Mouse (Mus musculus) adipocyte (in vitro differentiated cells): Measurements from ENCODE around the gene Map2.

Source experiments
- DNase-seq: peaks from one replicate; pipeline ENCODE4 v3.0.0-alpha.2; 2016; ENCODE audit warnings: low spot score

The Map2 gene

DNA sequence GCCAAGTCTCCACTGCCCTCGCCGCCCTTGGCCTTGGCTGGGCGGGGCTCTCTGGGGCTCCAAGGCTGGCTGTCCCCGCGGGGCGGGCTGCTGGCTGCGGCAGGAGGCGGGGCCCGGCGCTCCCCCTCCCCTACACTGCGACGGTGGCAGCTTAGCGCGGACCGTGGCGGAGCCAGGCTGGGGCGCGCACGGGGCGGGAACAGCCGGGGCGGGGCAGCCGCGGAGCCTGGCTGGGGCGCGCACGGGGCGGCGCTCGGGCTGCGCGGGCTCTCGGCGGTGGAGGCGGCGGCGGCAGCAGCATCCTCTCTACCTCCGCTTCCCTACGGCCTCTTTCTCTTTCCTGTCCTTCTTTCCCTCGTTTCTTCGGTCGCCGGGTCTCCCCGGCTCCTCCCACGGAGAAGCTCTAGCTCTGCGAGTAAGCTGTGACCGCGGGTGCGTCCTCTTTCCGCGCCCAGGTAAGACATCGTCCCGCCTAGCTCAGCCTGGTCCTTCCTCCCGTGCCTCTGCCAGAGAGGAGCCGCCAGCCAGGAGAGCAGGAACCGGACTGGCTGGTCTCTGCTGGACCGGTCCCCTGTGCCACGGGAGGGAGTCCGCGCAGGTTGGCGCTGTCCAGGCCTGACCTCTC, at the start of gene Map2:
Map2 (plus strand) TSS at position 233 of the 625 bp plus-strand sequence.
- peak; percentile 16 for DNase-seq

DNA sequence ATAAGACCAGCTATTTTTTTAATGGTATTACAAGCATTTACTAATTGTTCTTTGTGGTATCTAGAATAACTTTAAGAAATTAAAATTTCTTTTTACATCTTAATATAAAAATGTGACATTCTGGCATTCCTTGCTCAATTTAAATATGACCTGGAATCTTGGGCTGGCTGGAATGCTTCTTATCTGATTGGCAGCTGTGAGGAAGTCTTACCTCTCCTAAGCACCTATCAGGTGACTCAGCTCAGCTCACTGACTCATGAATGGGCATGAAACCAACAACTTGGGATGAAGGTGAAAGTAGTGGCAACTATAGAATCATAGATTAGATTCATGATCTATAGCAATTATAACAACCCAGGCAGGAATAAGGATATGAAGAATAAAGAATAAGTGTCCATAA, 42.1 kb upstream of the Map2 start:
- no peak for DNase-seq

DNA sequence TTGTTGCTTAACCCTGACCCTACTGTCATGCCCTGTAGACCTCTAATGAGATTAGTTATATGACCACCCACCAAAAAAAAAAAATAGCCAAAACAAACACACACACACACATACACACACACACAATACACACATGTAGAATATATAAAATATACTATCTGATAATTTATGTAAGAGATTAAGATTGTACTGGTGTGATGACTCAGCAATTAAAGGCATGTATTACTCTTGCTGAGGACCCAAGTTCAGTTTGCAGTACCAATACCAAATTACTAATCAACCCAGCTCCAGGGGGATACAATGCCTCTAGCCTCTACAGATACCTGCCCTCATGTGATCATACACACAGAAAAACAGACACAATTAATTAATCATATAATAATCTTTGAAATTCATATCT, 39.7 kb upstream of the Map2 start:
- DNase-seq = no peak

DNA sequence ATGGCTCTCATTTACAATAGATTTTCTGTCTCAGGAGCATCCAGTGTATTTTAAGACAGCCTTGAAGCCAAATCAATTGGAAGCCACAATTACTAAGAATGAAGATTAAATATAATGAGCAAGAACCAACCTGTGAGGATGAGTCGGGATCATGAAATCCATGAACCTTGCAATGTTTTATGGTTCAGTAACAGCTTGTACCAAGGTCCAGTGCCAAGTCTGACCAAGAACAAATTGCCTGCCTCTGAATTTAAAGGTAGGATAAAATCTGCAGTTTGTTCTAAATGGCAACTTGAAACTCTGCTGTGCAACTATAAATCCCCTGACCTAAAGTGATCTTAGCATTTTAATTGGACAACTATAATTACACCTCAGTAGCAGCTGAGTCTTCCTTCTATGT, 34.4 kb upstream of the Map2 start:
- no peak for DNase-seq

DNA sequence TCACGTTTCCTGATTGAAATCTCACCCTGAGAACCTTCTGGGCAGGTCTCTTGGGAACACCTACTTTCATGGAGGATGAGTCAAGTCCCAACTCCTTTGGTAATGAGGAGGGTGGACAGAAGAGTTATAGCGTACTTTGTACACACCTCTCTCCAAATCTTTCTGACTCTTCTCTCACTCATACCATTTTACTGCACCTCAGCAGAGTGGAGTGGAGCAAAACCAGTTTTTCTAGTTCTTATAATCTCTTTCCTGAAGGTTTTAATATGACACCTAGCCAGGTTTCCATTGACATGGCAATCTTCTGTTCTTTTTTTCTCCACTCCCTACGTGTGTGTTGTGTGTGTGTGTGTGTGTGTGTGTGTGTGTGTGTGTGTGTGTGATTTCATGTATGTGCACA, 29.9 kb upstream of the Map2 start:
- no peak for DNase-seq

DNA sequence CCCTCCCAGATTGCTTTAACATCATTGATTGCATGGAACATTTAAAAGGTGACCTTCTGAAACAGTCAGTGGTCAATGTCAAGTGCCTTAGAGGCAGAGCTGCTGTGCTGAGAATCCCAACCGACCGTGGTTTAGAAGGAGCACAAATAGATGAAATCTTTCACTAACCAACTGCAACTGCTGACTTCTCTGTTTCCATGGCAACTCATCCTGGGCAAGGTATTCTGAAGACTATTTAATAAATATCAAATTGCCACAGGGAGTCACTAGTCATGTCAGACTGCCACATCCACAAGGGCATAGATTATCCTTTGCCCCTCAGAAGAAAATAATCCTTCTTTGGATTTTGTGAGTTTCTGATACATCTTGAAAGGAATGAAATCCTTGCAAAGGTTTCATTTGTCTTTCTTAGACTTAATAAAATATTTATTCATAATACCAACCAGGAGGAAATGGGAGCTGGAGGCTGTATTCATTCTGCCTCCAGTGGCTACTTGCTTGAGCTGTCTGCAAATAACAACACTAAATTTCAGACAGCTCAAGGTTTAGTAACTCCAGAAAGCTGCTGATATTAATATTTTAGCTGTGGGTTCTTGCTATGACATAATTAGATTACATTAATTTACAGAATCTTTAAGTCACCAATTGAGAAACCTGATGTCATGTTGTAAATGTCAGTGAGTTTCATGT, 26.1 kb upstream of the Map2 start:
- DNase-seq = no peak

DNA sequence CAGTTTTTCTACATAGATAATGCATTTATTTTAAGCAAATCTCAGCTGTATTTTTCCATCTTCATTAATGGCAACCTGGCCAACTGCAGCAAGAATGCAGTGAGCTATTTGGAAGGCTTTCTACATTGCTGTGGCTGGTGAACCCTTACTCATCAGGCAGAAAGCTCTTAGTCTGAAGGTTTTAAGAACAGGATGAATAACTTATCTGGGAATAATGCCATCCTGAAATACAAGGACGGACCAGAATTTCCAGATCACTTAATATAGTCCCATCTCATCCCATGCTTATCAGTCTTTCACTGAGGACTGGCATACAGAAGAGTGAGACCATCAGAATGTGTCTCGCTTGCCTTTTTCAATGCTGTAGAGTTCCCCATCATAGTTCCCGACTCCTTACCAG, 24.3 kb upstream of the Map2 start:
- DNase-seq = no peak

DNA sequence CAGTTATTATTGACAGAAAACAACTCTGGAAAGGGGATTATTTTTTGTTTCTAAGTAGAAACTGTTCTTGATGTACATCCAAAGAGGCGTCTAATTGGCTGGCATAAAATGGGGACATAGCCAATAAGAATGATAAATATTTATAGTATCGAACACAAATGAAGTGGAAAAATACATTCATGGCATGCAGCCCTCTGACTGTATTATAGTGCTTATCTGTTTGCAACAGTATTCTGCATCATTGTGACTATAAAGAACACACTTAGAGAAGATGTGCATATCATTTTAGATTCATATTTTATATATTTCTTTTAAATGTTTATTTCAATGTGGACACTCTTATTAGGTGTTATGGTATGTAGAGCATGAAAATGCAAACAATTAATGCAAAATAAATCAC, 17.9 kb upstream of the Map2 start:
- DNase-seq = no peak

DNA sequence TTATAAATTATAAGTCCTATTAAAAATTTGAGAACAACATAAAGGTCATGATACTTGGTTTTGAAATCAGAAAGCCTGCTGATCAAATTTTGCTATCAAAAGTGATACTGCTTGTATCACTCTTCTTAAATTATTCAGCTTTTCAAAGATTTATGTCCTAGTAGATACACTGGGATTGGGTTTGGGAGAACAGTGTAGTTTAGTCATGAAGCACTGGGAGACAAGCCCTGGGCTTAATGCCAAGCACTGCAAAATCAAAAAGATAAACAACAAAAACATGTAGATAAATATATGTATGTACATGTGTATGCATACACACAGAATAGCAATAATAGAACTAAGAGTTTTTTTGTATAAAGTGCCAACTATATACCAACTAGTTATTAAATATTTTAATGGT, 17.5 kb upstream of the Map2 start:
- no peak for DNase-seq

DNA sequence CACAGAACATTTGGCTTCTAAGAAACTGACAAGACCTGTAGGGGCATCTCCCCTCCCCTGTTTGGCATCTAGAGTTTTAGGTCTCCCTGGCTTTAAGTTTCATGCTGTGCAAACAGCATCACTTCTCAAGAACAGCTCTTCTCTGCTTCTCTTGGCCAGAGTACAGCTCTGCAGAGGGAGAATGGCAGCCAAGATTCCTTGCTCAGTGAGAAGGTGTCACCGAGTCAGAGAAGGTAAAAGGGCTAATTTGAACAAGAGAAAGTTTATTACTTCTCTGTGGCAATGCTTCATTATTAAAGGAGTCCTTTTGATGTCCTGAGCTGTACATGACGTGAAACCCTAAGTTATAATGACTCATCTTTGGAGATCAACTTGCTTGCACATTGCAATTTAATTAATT, 10.4 kb upstream of the Map2 start:
- no peak for DNase-seq

DNA sequence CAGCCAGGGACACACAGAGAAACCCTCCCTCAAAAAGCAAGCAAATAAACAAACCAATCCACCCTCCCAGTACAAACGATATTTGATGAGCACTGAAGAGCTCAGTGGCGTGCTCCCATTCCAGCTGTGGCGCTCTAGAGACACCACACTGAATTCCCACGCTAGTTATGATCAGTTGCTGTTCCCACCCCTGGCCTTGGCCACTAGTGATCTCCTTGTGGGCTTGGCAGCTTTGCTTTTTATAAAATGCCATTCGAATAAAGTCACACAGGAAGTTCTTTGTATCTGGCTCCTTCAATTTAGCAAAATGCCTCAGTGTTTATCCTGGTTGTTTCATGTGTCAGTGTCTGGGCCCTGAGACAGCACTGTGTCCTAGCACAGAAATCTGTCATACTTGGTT, 6.4 kb upstream of the Map2 start:
- no peak for DNase-seq

DNA sequence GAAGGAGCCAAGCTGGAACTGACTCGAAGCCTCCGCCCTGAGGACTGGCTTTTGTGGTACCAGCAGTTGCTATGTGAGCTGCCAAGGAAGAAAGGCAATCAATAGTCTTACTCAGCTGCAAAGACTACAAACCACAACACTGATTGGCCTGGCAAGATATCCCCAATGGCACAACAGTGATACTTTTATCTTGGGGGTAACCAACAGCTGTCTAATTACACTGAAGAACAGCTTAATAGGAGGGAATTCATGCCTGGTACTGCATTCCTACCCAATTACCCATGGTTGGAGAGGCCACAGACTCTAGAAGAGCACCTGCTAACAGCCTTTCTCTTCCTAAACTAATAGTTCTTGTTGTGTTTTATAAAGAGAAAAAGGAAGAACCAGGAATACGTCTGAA, 2.9 kb upstream of the Map2 start:
- DNase-seq = no peak

DNA sequence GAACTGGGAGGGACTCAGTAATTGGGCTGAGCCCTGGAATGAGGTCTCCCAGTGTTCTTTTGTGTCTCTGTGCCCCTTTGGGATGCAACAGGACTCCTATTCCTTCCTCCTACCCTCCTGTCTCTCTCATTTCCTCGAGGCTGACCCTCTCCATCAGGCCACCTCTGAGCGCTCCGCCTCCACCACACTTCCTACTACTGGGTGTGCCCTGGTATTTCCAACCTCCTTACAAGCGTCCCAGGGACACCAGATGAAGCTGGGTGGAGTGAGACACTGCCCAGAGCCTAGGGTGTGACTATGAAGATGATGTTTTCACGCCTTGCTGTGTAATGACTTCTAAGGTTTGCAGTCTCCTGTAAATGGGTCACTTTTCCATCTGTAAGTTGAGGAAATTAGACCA, 1.4 kb upstream of the Map2 start:
- no peak for DNase-seq

DNA sequence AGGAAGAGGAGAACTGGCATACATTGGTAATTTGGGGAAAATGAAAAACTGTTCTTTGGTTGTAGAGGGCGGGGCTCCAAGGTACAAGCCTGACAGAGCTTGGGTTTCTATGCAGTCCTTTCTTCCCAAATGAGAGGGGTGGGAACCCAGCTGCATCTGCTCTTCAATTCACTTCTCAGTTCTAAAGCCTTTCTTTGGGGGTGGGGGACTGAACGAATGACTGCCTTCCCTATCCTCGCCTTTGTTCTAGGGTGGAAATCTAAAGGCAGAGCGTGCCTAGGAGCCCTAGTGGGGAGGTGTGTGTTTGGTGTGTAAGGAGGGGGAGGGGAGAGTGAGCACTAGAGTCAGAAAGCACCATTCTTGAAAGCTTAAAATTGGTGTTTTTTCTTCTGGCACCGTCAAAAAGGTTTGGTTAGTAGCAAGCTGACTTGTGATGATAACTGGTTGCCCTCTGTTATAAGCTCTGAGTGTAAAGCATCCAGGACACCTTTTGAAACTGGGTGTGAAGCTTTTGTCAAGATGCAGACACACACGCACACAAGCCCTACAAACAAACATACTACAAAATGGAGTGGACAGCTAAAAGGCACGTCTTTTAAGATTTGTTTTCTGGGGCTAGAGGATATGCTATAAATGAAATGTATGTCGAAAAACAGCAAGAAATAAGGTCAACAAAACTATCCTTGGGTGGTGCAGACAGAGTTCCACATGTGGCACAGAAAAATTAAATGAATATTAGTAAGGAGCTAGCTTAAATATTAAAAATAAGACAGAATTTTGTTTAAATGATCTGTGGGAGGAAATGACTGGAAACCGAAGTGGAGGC, 1.2 kb downstream of the Map2 start:
- no peak for DNase-seq

DNA sequence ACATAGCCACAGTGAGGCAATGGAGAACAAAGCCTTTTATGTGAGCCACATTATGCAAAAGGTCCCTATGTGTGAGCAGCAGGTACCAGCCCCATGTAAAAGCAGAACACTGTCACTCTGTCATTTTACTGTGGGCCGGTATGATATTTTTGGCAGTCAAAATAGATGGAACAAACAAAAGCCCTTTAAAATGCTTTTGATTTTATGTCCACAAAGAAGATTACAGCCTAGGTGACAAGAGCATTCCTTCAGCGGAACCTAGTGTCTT, 1.7 kb downstream of the Map2 start:
- DNase-seq = no peak

DNA sequence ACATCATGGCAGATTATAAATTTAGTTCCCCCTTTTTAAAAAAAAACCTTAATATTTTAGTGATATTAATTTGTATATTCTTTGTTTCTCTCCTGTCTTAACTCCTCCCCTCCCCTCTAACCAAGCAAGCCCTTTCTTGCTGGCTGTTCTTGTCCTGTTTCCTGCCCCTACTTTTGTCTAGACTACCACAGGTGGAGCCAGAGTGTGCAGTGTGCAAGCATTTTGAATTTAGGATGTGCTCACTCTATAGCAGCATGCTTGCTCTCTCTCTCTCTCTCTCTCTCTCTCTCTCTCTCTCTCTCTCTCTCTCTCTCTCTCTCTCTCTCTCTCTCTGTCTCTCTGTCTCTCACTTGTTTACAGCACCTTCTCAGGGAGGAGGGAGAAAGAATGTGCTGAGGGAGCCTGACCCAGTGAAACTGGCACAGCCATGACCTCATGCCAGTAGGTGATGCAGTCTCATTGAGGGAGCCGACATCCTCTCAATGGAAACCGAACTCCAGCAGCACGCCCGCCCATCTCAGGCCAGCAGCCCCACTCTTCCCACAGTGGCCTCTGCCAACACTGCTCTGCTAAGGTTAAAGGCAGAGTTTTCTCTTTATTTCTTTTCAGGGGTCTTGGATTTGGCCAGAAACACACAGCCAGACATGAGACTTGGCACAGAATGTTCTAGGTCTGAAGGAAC, 2.6 kb downstream of the Map2 start:
- DNase-seq = no peak

DNA sequence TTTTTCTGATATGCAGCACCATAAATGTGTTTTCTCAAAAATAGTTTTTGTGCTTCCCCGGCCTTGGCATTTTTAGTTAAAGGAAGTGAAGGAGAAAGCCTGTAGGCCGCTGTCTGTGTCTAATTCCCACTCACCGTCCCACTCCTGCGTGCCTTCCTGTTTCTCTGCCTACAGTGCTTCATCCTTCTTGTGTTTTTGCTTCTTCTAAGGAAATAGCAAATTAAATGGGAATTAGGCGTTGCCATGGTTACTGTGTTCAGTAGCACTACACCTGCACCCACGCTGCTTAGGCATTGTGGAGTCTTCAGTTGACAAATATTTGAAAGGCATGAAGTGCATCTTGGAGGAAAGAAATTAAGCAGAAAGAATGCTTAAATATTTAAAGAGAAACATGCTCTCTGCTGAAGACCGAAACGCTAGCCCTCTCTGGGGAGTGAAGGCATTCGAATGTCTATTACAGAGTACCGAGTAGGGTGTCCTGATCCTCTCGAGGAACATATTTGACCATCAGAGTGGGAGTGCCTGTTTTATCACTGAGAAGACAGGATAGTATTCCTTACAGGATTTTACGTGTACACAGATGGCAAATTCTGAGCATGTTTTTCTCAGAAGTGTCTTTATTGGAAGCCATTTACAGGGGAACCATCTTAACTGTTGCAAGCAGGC, 12.1 kb downstream of the Map2 start:
- no peak for DNase-seq

DNA sequence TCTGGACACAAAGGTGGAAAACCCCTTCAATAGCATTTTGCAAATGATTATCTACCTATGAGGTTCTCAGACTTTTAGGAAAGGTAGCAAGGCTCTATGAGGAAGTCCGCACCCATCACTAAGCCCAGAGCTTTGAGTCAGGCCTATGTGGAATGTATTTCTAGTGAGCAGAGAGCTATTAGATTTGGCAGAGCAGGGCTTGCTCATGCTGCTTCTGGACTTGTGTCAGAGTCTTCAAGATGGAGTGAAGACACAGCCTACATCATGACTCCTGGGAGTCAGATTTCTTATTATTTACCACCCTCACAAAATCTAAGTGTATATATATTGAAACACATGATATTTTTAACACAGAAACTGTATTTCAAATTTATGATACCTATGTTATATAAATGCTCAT, 17.3 kb downstream of the Map2 start:
- DNase-seq = no peak

DNA sequence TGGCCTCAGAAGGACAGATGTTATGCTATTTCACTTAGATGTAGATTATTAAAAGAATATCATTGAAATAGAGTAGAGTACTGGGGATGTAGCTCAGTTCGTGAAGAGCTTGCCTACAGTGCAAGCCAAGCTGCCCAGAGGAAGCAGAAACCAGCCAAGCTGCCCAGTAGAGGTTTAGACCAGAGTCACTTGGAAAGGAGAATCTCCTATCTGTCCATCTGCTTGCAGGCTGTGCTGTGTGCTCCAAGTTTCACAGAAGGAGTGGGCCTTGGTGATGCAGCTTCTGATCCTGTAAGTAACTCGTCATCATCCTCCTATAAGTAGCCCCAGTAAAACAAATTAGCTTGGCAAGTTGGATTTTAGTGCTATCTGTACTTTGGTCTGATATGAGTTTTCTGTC, 17.8 kb downstream of the Map2 start:
- no peak for DNase-seq

DNA sequence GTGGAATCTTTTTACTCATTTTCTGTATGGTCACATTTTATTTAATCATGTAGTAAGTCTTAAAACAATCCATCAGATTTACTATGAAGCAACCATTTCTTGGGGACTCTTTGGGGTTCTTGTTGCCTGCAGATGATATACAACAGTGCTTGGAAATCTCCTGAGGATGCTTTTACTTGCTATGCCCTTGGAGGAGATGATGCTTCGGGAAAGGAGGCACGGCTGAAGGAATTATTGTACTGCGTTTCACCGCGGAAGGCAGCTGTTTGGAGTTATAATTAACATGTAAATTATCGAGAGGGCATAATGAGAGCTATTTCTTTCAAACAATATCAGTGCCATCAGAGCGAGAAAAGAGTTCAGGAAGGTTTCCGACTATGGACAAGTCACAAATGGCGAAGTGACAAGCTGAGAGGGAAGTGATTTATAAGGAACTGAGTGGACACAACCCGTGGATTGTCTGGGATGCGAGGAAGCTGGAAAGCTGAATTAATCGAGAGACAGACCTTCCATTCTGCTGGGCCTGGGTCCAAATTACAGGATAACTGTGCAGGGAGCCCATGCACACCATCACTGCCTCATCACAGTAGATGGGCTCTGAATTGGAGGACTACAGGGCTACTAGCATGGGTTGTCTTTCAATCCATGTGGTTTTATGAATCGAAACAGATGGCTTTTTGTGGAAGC, 20.1 kb downstream of the Map2 start:
- DNase-seq = no peak

DNA sequence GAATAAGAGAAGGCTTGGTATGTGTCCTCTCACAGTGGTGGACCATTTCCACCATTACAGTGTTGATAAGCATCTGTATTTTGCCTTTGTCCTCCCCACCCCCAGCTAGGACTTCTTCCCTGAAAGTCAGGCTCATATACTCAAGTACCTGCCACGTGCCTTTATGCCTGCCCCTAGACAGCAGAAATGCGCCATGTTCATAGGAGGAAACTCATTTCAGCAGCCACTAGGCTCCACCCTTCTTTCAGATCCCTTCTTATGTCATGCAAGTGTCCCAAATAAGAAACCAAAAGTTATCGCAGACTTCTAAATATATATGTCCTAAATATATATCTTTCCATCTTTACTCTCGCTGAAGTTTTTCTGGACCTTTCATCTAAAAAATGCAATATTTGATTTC, 21.2 kb downstream of the Map2 start:
- DNase-seq = no peak

DNA sequence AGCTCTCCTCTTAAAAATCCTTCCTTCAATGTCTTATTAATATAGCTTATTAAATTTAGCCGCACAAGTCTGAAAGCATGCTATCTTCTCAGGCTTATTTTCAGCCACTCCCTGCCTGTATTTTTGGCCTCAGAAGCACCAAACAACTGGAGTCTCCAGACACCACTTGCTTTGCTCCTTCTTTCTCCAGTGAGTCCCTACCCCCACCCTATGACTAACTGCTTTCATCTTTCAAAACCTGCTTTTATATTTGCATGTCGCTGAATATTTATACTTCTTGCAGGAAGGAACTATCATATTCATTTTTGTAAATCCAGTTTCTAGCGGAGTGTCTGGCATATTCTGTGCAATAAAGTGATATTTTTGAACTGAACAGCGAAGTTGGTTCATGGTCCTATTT, 21.6 kb downstream of the Map2 start:
- DNase-seq = no peak
